Mouse (Mus musculus): ENCODE measurements around the gene Rin1. TPM values are rescaled to one million over a fixed set of nuclear protein-coding genes. Genes with fewer than 3 reads are reported as not detected.

Rin1 gene
- polyA plus RNA-seq, 1 experiment from 2014 or later = 4.2 TPM

DNA sequence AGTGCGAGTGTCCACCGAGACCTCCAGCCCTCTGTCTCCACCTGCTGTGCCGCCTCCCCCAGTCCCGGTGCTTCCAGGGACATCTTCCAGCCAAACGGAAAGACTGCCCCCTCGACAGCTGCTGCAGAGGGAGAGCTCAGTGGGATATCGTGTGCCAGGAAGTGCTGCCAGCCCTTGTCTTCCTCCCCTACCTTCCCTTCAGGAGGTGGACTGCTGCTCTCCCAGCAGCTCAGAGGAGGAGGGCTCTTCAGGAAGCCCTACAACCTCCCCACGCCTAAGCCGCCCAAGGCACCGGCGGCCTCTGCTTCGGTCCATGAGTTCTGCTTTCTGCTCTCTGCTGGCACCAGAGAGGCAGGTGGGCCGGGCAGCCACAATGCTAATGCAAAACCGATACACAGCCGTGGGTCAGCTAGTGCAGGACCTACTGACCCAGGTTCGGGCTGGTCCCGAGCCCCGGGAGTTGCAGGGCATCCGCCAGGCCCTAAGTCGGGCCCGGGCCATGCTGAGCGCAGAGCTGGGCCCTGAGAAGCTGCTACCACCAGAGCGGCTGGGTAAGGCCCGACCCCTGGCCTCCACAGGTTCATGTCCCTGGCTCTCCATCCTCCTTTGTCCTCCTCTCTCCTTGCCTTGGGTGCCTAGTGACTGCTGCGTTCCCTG is 2.0 kb downstream of the Rin1 start:
- H3K36me3 ChIP-seq (ENCODE audit: control insufficient read depth, insufficient read depth, low read length) = peaks cover 4% of the 10 kb centered on the region
- H3K4me2 ChIP-seq (ENCODE audit: low read depth, low read length) = peak overlapping the region; percentile 59
- H3K27ac ChIP-seq (ENCODE audit: low read length) = no peak overlapping the region
- H3K27me3 ChIP-seq (ENCODE audit: control insufficient read depth, insufficient read depth, low read depth, low read length) = peaks cover 3% of the 10 kb centered on the region; the same call in 1 of the 2 replicates
- 37% methylated on average over 25 of the region's 25 CpGs for WGBS
- peak overlapping the region; percentile 26; the same call in 1 of the 2 replicates for H3K9ac ChIP-seq (ENCODE audit: low read length)
- H3K9me3 ChIP-seq (ENCODE audit: control insufficient read depth, low read length) = no peaks in the 10 kb centered on the region
- ATAC-seq (ENCODE audit: low read depth) = no peak
- no peak overlapping the region for H3K4me3 ChIP-seq (ENCODE audit: low read length)
- H3K4me1 ChIP-seq (replicated peaks; ENCODE audit: control insufficient read depth, insufficient read depth, low read length) = peaks cover 26% of the 10 kb centered on the region

DNA sequence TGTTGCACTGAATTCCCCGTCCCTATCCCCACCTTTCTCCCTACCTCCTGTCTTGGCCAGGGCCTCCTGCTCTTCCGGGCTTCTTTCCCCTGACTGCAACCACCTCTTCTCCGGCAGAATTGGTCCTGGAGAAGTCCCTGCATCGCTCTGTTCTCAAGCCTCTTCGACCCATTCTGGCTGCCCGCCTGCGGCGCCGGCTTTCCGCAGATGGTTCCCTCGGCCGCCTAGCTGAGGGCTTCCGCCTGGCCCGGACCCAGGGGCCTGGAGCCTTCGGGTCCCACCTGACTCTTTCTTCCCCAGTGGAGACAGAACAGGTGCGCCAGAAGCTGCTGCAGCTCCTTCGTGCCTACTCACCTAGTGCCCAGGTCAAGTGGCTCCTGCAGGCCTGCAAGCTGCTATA is 2.6 kb downstream of the Rin1 start:
- WGBS = 68% methylated on average over 17 of the region's 17 CpGs

DNA sequence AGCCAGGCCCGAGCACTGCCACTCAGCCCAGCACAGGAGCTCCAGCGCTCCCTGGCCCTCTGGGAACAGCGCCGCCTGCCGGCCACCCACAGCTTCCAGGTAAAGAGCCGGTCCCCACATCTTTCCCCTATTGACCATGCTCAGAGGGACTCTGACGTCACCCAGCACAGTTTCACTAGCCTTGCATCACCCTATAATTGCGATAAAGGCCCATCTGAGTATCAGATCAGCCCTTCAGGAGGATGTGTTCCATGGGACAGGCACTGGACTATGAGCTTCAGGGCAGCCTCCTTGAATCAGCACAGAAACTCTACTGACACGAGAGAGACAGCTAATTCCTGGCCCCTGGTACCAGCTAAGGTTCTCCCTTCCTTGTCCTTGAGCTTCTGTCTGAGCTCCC is 3.6 kb downstream of the Rin1 start:
- Histone ChIP-seq H3K9me3 (ENCODE audit: control insufficient read depth, low read length) (no peaks in the 10 kb centered on the region), H3K4me2 (ENCODE audit: low read depth, low read length) (no peak overlapping the region), H3K27ac (ENCODE audit: low read length) (no peak overlapping the region), H3K4me1 (replicated peaks; ENCODE audit: control insufficient read depth, insufficient read depth, low read length) (peaks cover 42% of the 10 kb centered on the region), H3K9ac (ENCODE audit: low read length) (no peak overlapping the region), H3K4me3 (ENCODE audit: low read length) (no peak overlapping the region), H3K36me3 (ENCODE audit: control insufficient read depth, insufficient read depth, low read length) (no peaks in the 10 kb centered on the region; the same call in 1 of the 2 replicates), H3K27me3 (ENCODE audit: control insufficient read depth, insufficient read depth, low read depth, low read length) (peaks cover 3% of the 10 kb centered on the region; the same call in 1 of the 2 replicates)
- 21% methylated on average over 9 of the region's 9 CpGs for WGBS
- ATAC-seq (ENCODE audit: low read depth) = no peak

More for the DNA sequence above, 2.6 kb downstream of the Rin1 start:
- Histone ChIP-seq H3K36me3 (ENCODE audit: control insufficient read depth, insufficient read depth, low read length) (peaks cover under 1% of the 10 kb centered on the region; the same call in 1 of the 2 replicates), H3K9me3 (ENCODE audit: control insufficient read depth, low read length) (no peaks in the 10 kb centered on the region), H3K4me2 (ENCODE audit: low read depth, low read length) (no peak overlapping the region), H3K27me3 (ENCODE audit: control insufficient read depth, insufficient read depth, low read depth, low read length) (peaks cover 3% of the 10 kb centered on the region; the same call in 1 of the 2 replicates), H3K9ac (ENCODE audit: low read length) (no peak overlapping the region), H3K4me1 (replicated peaks; ENCODE audit: control insufficient read depth, insufficient read depth, low read length) (peaks cover 31% of the 10 kb centered on the region), H3K27ac (ENCODE audit: low read length) (no peak overlapping the region), H3K4me3 (ENCODE audit: low read length) (no peak overlapping the region)
- ATAC-seq (ENCODE audit: low read depth) = no peak

DNA sequence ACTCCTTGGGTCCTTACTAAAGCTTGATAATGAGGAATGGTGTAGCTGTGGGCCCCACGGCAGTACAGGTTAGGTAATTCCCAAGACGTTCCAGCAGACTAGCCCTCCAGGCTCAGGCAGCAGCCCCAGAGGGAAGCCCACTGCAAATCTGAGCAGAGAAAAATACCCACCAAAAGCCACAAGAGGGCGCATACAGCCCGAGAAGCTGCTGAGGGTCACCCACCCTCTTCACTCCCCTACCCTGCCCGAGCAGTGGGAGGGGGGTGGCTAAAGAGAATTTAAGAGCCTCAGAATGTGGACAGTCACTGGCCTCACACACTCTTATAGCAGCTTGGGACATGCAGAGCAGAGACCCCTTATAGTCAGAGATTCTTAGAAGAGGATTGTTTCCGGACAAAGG is 6.0 kb downstream of the Rin1 start:
- Histone ChIP-seq H3K4me3 (ENCODE audit: low read length) (no peak overlapping the region), H3K9ac (ENCODE audit: low read length) (no peak overlapping the region), H3K4me2 (ENCODE audit: low read depth, low read length) (no peak overlapping the region), H3K27me3 (ENCODE audit: control insufficient read depth, insufficient read depth, low read depth, low read length) (peaks cover 3% of the 10 kb centered on the region; the same call in 1 of the 2 replicates), H3K9me3 (ENCODE audit: control insufficient read depth, low read length) (no peaks in the 10 kb centered on the region), H3K4me1 (replicated peaks; ENCODE audit: control insufficient read depth, insufficient read depth, low read length) (peaks cover 47% of the 10 kb centered on the region), H3K36me3 (ENCODE audit: control insufficient read depth, insufficient read depth, low read length) (no peaks in the 10 kb centered on the region; the same call in 1 of the 2 replicates), H3K27ac (ENCODE audit: low read length) (no peak overlapping the region)
- 8% methylated on average over 6 of the region's 6 CpGs for WGBS
- ATAC-seq (ENCODE audit: low read depth) = 0 out of 2 replicates have a peak, but pooled peaks have one; percentile 0

DNA sequence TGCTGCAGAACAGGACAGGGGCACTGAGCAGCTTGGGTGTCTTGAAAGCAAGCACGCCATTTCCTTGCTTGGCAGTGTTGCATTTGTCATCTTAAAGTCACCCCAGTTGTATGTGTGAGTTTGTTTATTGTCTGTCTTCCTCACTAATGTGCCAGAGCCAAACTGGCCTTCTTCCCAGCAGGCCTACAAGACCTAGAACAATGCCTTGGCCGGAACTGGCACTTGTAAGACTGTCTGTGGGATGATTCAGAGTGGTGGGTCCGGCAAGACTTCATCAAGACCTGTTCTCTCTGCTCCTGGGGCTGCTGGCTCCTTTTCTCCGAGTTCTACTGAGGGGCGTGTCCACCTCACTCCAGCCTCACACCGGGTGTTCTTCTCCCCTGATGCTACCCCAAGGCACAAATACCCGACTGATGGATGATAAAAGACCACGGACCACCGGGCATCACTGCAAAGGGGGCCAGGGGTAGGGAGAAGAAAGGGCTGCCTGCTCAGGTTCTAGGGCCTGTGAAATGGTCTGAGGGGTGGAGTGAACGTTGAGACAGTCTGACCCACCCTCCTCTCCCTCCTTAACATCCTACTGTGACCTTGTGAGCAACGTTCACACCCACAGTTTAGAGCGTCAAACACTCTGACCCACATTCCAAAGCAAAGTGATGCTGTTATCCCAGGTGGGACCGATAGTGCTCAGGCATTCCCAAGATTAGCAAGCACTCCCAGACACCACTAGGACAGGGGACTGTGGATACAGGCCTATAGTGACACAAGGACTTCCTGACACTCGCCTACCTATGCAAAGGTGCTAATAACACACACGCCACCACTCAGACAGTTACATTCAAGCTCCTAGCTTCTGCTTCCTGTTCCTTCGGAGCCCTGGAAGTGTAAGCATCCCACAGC is 7.8 kb downstream of the Rin1 start:
- Histone ChIP-seq H3K4me3 (ENCODE audit: low read length) (no peak overlapping the region), H3K36me3 (ENCODE audit: control insufficient read depth, insufficient read depth, low read length) (no peaks in the 10 kb centered on the region; the same call in 1 of the 2 replicates), H3K4me2 (ENCODE audit: low read depth, low read length) (no peak overlapping the region), H3K9me3 (ENCODE audit: control insufficient read depth, low read length) (no peaks in the 10 kb centered on the region), H3K27ac (ENCODE audit: low read length) (peak overlapping the region; percentile 68), H3K9ac (ENCODE audit: low read length) (no peak overlapping the region), H3K4me1 (replicated peaks; ENCODE audit: control insufficient read depth, insufficient read depth, low read length) (peaks cover 42% of the 10 kb centered on the region), H3K27me3 (ENCODE audit: control insufficient read depth, insufficient read depth, low read depth, low read length) (no peaks in the 10 kb centered on the region)
- WGBS = 21% methylated on average over 16 of the region's 16 CpGs
- no peak for ATAC-seq (ENCODE audit: low read depth)

DNA sequence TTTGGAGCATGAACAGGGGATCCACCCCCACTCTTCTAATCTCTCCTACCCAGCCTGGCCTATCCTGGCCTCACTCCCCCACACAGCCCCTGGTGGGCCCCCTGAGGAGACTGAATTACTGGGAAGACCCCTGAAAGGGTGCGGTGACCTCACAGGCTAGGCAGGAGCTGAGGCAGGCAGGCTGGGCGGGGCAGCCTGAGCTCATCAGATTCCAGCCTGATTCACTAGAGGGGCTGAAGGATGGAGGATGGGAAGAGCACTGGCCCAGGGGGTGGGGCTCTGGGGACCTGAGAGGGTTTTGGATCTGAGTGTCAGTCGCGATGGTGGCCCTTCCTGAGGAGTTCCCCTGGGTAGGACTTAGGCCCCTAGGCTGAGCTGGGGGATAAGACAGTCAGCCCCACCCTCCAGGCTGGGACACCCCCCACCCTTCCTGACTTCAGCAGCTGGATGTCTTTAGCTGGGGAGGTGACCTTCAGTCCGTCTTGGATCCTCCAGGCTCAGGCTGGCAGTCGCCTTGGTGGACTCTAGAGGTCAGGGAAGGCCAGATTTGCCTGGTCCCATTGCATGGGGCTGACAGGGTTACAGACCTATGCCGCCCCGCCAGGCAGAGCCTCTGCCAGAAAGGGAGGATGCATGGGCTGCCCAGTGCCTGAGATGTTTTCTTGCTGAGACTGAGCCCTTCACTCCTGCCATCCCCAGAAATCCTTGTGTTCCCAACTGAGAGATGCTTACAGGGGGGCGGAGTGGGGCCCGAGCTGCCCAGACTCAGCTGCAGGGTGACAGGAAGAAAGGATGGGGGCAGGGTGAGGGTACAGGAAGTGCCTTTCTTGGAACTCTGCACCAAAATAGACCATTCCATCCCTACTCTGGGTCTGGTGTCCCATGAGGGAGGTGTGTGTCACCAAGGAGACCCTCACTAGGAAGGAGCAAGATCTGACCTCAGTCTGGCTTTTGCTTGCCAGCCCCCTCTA is 8.8 kb downstream of the Rin1 start:
- 7% methylated on average over 10 of the region's 10 CpGs for WGBS
- Histone ChIP-seq H3K4me1 (replicated peaks; ENCODE audit: control insufficient read depth, insufficient read depth, low read length) (peaks cover 42% of the 10 kb centered on the region), H3K27me3 (ENCODE audit: control insufficient read depth, insufficient read depth, low read depth, low read length) (no peaks in the 10 kb centered on the region), H3K27ac (ENCODE audit: low read length) (peak overlapping the region; percentile 68), H3K36me3 (ENCODE audit: control insufficient read depth, insufficient read depth, low read length) (no peaks in the 10 kb centered on the region; the same call in 1 of the 2 replicates), H3K9ac (ENCODE audit: low read length) (peak overlapping the region; percentile 37), H3K4me3 (ENCODE audit: low read length) (no peak overlapping the region), H3K4me2 (ENCODE audit: low read depth, low read length) (peak overlapping the region; percentile 19), H3K9me3 (ENCODE audit: control insufficient read depth, low read length) (no peaks in the 10 kb centered on the region)
- ATAC-seq (ENCODE audit: low read depth) = peak; percentile 68

DNA sequence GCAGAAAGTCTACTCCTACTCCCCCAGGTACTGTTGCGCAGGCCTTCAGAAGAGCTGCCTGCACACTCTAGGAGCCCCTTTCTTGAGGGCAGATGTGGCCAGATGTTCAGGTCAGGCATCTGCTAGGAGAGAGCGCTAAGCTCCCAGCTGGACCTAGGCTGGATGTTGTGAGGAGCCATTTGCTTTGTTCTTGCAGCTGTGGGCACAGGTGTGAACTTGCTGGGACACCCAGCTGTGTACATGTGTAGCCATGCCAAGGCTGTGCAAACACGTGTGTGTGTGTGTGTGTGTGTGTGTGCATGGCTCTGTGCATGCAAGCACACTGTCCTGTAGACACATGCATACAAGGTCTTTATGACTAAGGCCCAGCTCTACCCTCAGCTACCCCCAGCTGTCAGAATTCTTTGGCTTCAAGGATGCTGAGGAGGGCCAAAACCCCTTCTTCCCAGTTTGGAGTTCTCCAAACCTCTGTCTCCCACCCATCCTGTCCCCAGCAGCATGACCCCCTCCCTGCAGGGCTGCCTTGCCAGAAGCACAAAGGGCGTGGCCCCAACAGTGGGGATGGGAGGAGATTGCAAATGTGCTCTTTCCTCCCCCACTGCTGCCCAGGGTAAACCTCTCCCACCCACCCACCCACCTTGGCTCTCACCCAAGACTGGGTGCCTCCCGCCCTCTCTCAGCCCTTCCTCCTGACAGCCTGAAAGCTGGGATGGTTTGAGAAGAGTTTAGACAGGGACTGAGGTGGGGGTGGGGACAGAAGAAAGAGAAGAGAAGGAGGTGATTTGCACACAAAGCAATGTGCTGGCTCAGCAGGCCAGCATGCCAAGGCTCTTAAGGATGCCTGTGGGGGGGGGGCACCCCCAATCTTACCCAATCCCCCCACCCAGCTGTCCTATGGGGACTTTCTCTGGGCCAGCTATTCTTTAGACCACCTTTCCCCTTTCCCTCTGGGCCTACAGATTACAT is 10.4 kb downstream of the Rin1 start:
- Histone ChIP-seq H3K9me3 (ENCODE audit: control insufficient read depth, low read length) (no peaks in the 10 kb centered on the region), H3K27ac (ENCODE audit: low read length) (peak overlapping the region; percentile 68), H3K4me2 (ENCODE audit: low read depth, low read length) (no peak overlapping the region; the same call in 1 of the 2 replicates), H3K4me3 (ENCODE audit: low read length) (no peak overlapping the region), H3K4me1 (replicated peaks; ENCODE audit: control insufficient read depth, insufficient read depth, low read length) (peaks cover 49% of the 10 kb centered on the region), H3K9ac (ENCODE audit: low read length) (peak overlapping the region; percentile 51), H3K36me3 (ENCODE audit: control insufficient read depth, insufficient read depth, low read length) (no peaks in the 10 kb centered on the region), H3K27me3 (ENCODE audit: control insufficient read depth, insufficient read depth, low read depth, low read length) (no peaks in the 10 kb centered on the region)
- peak; percentile 65 for ATAC-seq (ENCODE audit: low read depth)
- 26% methylated on average over 5 of the region's 5 CpGs for WGBS

DNA sequence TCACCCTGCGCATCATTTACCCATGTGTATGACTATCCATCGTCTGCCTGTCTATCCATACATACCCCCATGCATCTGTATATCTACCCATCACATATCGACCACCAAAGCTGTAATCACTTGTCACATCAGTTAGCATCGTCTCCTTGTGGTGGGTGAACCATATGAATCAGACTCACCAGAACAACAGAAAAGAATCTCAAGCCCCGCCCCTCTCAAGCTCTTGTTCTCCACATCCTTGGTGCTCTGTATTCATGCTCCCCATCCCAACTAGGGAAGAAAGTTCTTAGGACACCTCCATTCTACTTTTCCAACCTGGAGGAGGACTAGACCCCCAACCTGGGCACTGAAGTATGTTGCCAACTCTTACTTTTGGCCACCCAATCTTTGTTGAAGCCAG is 11.8 kb downstream of the Rin1 start:
- 67% methylated on average over 5 of the region's 5 CpGs for WGBS
- peaks cover 45% of the 10 kb centered on the region for H3K4me1 ChIP-seq (replicated peaks; ENCODE audit: control insufficient read depth, insufficient read depth, low read length)

More for the DNA sequence above, 11.8 kb downstream of the Rin1 start:
- Histone ChIP-seq H3K9ac (ENCODE audit: low read length) (no peak overlapping the region), H3K36me3 (ENCODE audit: control insufficient read depth, insufficient read depth, low read length) (no peaks in the 10 kb centered on the region), H3K4me3 (ENCODE audit: low read length) (no peak overlapping the region), H3K9me3 (ENCODE audit: control insufficient read depth, low read length) (no peaks in the 10 kb centered on the region), H3K27me3 (ENCODE audit: control insufficient read depth, insufficient read depth, low read depth, low read length) (no peaks in the 10 kb centered on the region), H3K27ac (ENCODE audit: low read length) (no peak overlapping the region), H3K4me2 (ENCODE audit: low read depth, low read length) (no peak overlapping the region)
- no peak for ATAC-seq (ENCODE audit: low read depth)

Data from lung, embryonic 16.5 days (tissue).